Mouse (Mus musculus): Measurements from ENCODE around the gene Ntn1.

Ntn1 gene

DNA sequence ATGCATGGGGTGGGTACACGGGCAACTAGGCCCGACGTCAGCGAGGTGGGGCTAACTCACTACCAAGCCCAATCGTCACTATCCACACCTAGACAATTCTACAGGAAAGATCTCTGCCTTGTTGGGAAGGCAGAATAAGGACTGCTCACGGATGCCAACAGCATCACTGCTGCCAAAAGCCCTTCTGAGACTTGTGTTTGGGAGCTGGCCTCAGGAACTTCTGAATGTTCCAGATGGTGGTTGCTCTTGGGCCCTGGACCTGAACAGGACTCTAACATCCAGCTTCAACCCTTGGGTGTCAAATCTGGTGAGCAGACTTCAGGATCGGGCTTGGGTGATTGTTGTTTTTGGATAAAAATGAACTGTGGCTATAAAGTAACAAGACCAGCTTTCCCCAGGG lies 61.3 kb downstream of the Ntn1 start:
- TF ChIP-seq GATA4 (IDR thresholded peaks at IDR 0.05; ENCODE audit: insufficient replicate concordance, low read length): no peak

- no peak for TF ChIP-seq GATA4 (IDR thresholded peaks at IDR 0.05; ENCODE audit: insufficient replicate concordance, low read length)
These were observed 68.9 kb downstream of the Ntn1 start for GRCm38 (mm10) chr11:68331676-68332265.

GRCm38 (mm10) chr11:68331117-68331437 lies 69.5 kb downstream of the Ntn1 start:
- TF ChIP-seq GATA4 (IDR thresholded peaks at IDR 0.05; ENCODE audit: insufficient replicate concordance, low read length): no peak

- no peak for TF ChIP-seq GATA4 (IDR thresholded peaks at IDR 0.05; ENCODE audit: insufficient replicate concordance, low read length)
These were observed 70.1 kb downstream of the Ntn1 start for GRCm38 (mm10) chr11:68330398-68331116.

DNA sequence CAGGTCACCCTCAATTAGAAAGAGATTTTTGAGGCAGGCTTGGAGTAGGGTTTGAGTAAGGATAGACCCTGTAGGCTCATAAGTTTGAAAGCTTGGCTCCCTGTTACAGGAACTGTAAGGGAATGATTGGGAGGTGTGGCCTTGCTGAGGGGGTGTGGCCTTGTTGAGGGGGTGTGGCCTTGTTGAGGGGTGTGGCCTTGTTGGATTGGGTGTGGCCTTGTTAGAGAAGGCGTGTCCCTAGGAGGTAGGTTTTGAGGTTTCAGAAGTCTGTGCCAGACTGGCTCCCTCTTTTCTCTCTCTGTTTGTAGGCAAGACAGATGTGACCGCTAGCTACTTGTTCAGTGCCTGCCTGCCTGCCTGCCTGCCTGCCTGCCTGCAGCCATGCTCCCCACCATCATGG lies 75.8 kb downstream of the Ntn1 start:
- no peak for TF ChIP-seq GATA4 (IDR thresholded peaks at IDR 0.05; ENCODE audit: insufficient replicate concordance, low read length)

GRCm38 (mm10) chr11:68321417-68321816 lies 79.2 kb downstream of the Ntn1 start:
- no peak for TF ChIP-seq GATA4 (IDR thresholded peaks at IDR 0.05; ENCODE audit: insufficient replicate concordance, low read length)

GRCm38 (mm10) chr11:68315551-68316130 lies 85.0 kb downstream of the Ntn1 start:
- TF ChIP-seq GATA4 (IDR thresholded peaks at IDR 0.05; ENCODE audit: insufficient replicate concordance, low read length): no peak

- no peak for TF ChIP-seq GATA4 (IDR thresholded peaks at IDR 0.05; ENCODE audit: insufficient replicate concordance, low read length)
These were observed 86.8 kb downstream of the Ntn1 start for GRCm38 (mm10) chr11:68313861-68314260.

DNA sequence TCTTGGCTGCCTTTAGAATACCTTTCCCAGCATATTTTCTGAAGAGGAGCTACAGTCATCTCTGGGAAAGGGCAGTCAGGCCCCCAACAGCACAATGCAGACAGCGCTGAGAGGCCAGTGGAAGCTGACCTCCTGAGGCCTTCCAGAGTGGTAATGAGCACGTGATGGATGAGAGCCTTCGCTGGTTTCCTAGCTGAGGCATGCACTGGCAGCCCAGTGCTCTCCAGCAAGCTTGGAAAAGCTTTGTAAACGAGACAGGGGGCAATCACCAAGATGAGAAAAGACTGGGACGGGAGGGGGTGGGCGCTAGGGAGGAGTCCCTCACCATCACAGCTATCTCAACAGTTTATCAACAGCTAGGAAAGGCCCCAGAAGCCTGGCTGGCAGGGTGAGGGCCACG lies 87.6 kb downstream of the Ntn1 start:
- no peak for TF ChIP-seq GATA4 (IDR thresholded peaks at IDR 0.05; ENCODE audit: insufficient replicate concordance, low read length)

- TF ChIP-seq GATA4 (IDR thresholded peaks at IDR 0.05; ENCODE audit: insufficient replicate concordance, low read length): no peak
These were observed 91.6 kb downstream of the Ntn1 start for GRCm38 (mm10) chr11:68308911-68309580.

GRCm38 (mm10) chr11:68305997-68306396 lies 94.6 kb downstream of the Ntn1 start:
- no peak for TF ChIP-seq GATA4 (IDR thresholded peaks at IDR 0.05; ENCODE audit: insufficient replicate concordance, low read length)

- TF ChIP-seq GATA4 (IDR thresholded peaks at IDR 0.05; ENCODE audit: insufficient replicate concordance, low read length): no peak
These were observed 98.3 kb downstream of the Ntn1 start for GRCm38 (mm10) chr11:68302323-68302722.

DNA sequence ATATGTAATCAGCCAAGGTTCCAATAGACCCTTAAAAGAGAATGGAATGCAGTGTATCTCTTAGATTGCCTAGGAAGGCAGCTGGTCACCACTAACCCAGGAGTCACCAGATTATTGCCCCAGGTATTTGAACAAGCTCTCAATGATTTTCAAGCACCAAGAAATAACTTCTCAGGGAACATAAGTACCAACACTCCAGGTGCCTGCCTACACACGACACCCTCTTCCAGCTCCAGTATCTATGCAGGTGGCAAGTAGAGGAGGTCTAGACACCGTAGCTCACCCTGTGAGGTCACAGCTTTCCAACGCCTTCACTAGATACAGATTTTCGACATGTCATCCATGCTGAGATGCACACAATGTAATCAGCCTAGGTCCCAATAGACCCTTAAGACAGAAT lies 99.0 kb downstream of the Ntn1 start:
- TF ChIP-seq GATA4 (IDR thresholded peaks at IDR 0.05; ENCODE audit: insufficient replicate concordance, low read length): no peak

DNA sequence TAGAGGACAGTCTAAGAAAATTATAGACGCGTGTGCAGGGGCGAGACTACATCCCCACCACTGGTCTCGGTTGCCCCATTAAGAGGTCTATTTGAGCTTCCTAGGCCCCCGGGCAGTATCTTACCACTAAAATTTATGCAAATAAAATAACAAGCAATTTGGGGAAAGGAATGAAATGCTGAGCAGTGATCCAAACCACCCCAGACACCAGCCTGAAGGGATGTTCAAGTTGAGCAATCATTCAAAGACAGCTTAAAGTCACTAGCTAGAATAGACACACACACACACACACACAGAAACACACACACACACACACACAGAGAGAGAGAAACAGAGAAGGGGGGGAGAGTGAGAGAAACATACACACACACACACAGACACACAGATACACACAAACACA lies 105.1 kb downstream of the Ntn1 start:
- TF ChIP-seq GATA4 (IDR thresholded peaks at IDR 0.05; ENCODE audit: insufficient replicate concordance, low read length): no peak

DNA sequence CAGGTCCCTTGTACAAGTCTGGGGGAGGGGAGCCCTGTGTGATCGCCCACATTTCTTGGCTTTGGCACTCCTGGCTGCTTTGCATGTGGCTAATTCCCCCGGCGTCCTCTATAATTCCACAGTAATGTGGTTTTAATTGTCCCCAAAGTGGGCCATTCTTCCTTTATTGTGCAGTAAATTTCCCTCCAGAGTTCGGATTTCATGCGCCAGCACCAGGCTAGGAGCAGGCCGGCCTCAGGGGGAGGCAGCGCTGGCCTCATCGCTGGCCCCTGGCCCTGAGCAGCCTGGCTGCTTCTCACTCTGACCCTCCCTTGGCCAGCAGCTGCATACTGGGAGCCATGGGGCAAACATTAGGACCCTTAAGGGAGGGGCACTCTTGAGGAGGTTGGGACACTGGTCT lies 110.0 kb downstream of the Ntn1 start:
- no peak for TF ChIP-seq GATA4 (IDR thresholded peaks at IDR 0.05; ENCODE audit: insufficient replicate concordance, low read length)

DNA sequence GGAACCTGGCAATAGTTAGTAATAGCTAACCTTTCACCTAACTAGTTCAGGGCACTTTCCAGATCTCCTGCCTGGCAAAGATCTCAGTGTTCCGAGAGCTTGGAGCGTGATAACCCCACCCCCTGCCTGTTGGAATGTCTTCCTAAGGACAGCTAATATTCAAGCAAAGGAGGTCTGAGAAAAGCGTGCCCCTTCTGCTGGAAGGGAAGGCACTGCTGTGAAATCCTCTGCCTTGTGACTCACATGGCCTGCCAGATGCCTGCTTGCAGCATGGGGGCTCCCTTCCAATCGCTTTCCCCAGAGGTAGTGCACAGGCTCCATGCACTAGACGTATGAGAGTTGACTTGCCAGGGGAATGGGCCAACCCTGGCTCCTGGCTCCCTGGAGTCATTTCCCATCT lies 113.3 kb downstream of the Ntn1 start:
- no peak for TF ChIP-seq GATA4 (IDR thresholded peaks at IDR 0.05; ENCODE audit: insufficient replicate concordance, low read length)

Measured in liver, adult (tissue).